Mouse (Mus musculus): ENCODE measurements around the gene Cebpb. TPM values are rescaled to one million over a fixed set of nuclear protein-coding genes. Genes with fewer than 3 reads are reported as not detected.
"Not testable (repeated sequence)": the region's sequence is repeated elsewhere in the genome, so short reads cannot be mapped to it uniquely, and the experiment has no call there.

Cebpb gene
- total RNA-seq (2021), result 10 to 100 TPM; 18.6 to 21.7 TPM
- long read RNA-seq, experiment 1, transcript Cebpb-201 (1 exons, 1,504 nt), result major isoform, 56 of 56 reads
- long read RNA-seq, experiment 1, partial matches to known transcripts, result 0 of 56 reads
- long read RNA-seq, experiment 1, other reads (novel, unspliced or antisense), result 0 of 56 reads
- long read RNA-seq, experiment 2, transcript Cebpb-201 (1 exons, 1,504 nt), result major isoform, 96 of 96 reads
- long read RNA-seq, experiment 2, partial matches to known transcripts, result 0 of 96 reads
- long read RNA-seq, experiment 2, other reads (novel, unspliced or antisense), result 0 of 96 reads

DNA sequence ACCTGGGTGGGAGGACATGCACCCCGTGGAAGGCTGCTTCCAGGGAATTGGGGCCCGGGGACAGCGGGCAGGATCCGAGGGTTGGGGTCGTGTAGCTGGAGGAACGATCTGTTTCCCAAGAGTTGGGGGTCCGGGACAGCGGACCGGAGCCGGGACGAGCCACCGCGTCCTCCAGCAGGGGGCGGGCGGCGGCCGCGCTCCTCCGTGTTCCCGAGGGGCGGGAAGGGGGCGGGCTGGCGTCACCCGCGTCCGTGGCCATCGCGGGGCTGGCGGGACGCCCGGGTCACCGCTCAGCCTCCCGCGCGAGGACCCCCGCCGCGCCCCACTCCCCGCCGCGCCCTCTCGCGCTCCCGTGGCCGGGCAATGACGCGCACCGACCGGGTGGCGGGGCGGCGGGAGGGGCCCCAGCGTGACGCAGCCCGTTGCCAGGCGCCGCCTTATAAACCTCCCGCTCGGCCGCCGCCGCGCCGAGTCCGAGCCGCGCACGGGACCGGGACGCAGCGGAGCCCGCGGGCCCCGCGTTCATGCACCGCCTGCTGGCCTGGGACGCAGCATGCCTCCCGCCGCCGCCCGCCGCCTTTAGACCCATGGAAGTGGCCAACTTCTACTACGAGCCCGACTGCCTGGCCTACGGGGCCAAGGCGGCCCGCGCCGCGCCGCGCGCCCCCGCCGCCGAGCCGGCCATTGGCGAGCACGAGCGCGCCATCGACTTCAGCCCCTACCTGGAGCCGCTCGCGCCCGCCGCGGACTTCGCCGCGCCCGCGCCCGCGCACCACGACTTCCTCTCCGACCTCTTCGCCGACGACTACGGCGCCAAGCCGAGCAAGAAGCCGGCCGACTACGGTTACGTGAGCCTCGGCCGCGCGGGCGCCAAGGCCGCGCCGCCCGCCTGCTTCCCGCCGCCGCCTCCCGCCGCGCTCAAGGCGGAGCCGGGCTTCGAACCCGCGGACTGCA lies at the start of gene Cebpb:
Gene Cebpb, plus strand, starts transcription at position 418 of the 954 bp plus-strand sequence.
- peak; percentile 79 to 85 for DNase-seq (ENCODE audit: low spot score in 2 of 2)

DNA sequence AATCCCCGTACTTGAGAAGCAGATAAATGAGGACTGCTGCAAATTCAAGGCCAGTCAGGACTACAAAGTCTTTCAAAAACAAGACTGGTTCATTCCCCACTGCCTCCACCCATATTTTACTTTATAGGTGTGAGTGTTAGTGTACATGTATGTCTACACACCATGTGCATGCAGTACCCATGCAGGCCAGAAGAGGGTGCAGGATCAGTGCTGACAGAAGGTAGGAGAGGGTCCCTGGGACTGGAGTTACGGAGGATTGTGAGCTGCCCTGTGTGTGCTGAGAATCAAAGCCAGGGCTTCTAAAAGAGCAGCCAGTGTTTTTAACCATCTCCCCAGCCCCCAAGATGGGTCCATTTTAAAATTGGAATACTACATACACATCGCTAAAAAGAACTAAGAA lies 48.4 kb upstream of the Cebpb start:
- DNase-seq (ENCODE audit: low spot score in 2 of 2), result no peak

DNA sequence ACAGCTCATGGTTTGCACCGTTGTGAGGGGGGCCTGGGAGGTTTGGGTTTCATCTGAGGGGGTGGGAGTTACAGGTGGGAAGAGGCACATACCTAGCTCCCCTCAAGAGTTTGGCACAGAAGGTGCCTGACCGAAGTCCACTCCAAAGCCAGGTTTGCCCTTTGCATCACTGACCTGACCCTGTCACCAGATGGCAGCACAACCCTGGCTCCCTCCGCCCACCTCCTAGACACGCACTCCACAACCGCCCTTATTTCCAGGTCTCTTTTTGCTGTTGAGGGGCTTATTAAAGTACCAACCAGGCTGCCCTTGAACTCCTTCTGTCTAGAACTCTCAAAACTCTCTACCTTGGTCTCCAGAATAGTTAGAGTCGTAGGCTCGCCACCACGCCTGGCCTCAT lies 47.4 kb upstream of the Cebpb start:
- DNase-seq (ENCODE audit: low spot score in 2 of 2), result no peak

DNA sequence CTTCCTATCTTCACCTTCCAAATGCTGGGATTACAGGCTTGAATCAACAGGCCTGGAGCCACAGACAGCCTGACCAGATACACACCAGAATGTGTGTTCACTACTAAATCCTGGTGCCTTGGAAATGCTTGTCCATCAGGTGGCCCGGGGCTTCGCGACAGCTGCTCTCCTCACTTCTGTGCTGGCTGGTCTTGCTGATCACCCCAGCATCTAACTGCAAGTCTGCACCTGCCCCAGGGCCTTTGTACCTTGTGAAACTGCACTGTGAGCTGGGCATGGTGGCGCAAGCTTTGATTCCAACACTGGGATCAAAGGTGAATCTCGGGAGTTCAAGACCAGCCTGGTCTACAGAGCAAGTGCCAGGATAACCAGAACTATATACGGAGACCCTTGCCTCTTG lies 46.6 kb upstream of the Cebpb start:
- DNase-seq (ENCODE audit: low spot score in 2 of 2), result no peak

DNA sequence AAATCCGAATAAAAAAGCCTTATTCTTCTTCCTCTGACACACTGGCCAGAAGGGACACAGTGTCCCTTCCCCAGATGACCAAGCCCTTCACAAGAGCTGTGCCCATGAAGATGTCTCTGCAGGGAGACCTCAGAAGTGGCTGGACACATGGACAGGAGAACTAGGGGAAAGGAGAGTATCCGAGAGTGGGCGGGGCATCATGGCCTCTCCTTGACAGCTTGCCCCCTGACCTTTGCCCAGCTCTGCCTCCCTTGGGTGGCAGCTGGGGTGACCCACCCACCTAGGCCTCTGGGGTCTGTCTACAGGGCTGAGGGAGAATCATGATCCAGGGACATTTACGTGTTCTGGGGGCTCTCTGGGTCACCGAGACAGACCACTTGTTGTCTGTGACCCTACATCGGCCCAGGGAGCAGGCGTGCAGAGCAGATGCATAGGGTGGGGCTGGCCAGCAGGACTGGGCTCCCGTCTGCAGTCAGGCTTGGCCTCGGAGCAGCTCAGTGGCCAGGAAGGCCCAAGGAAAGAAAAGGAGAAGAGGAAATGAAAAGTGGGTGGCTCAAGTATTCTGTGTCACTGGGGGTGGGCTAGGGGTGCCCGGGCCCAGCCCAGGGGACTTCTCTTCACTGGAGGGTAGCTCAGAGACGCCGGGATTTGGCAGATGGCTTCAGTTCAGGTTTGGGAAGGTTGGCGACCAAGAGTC lies 45.2 kb upstream of the Cebpb start:
- DNase-seq (ENCODE audit: low spot score in 2 of 2), result not testable (repeated sequence)

DNA sequence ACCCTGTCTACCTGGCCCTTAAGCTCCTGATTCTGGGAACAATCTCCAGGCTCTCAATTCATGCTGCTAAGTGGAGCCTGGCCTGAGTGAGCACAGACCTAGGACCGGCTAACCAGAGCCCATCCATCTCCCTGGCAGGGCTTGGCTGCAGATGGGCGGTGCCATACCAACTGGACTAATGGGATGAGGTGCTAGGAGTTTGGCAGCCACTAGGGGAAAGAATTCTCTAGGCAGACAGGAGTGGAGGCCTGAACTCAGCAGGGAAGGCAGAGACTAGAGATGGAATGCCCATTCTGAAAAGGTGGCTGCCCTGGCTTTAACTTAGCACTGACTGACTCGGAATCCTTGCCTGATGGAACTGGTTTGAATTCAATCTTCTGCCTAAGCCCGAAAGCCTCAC lies 42.3 kb upstream of the Cebpb start:
- DNase-seq (ENCODE audit: low spot score in 2 of 2), result no peak

DNA sequence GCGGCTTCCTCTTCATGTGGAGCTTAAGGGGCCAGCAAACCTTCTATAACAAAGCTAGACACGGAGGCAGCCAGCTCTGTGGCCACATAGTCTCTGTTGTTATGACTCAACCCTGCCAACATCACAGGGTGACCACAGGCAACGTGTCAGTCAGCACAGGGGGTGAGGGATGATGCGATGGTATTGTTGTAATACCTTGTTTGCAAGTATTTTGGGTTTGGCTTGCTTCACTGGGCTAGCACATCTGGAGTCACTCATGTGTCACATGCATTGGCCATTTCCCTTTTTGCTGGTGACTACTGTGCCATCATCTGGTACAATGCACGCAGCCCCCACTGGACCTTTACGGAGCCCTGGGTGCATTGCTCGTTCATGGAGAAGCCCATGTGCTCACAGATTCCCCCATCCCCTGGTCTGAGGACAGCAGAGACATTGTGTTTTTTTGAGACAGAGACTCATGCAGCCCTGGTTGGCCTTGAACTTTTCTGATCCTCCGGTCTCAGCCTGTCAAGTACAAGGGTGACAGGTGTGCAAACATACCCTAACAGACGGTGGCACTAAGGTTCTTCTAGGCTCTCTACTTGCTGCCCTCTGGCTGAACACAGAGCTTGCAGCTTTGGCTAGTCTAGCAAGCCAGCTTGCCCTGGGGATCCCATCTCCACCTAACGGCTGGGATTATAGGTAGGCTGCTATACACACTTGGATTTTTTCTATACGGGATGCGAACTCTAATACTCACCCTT lies 39.3 kb upstream of the Cebpb start:
- no peak for DNase-seq (ENCODE audit: low spot score in 2 of 2)

DNA sequence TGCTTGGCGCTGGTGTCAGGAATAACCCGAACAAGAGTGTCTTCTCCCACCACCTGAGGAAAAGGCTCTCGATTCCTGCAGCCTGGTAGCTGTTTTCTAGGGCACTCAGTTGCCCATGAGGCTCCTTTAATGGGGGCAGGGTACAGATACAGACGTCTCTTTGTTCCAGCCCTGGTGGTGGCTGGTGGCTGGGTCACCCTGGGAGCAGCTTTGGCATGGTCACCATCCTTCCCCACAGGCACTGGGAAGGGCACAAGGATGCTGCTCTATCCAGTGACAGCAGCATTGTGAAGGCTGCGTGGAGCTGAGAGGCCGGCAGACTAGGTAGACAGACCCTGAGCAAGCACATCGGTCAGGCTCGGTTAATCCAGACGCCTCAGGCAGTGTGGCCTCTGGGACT lies 37.1 kb upstream of the Cebpb start:
- no peak for DNase-seq (ENCODE audit: low spot score in 2 of 2)

DNA sequence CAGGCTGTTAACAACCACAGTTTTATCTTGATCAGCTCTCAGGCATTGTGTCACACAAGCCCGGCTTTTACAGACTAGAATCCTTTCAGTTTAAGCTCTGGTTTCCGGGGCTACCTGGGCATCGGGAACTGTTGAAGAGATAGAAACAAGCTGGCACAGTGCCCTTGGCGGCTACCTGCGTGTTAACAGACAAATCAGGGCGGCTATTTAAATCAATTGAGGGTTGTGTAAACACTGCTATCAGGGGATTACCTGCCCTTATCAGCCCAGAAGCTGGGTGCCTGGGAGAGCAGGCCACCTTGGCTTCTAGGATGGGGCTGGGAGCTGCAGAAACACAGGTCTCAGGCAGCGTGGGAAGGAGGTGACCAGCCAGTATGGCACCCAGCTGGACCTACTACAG lies 36.0 kb upstream of the Cebpb start:
- DNase-seq (ENCODE audit: low spot score in 2 of 2), result no peak

DNA sequence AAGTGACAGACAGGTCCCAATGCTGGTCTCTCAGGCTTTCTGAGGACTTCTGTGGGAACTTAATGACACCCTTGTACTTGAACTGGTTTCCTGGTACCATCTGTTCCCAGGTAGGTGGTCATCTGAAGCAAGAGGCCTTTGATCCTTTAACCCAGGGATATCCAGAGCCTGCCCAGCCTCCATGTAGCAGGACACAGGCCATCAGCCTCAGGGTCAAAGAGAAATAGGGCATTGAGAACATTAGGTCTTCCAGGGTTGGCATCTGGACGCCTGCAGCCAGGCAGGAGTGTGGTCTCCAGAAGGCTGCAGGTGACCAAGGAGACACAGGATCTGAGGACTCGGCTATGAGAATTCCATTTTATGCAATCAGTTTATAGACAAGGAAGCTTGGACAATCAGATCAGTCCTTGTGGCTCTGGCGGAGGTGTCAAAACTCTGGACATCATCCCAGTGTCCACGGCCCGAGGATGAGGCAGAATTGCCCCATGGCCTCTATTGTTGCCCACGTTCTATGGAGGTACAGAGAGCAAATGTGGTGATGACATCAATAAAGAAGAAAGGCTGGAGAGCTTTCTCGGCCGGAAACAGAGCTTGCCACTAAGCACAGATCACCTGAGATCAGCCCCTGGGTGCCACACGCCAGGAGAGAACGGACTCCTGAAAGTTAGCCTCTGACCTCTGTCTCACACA lies 33.7 kb upstream of the Cebpb start:
- DNase-seq (ENCODE audit: low spot score in 2 of 2), result no peak

DNA sequence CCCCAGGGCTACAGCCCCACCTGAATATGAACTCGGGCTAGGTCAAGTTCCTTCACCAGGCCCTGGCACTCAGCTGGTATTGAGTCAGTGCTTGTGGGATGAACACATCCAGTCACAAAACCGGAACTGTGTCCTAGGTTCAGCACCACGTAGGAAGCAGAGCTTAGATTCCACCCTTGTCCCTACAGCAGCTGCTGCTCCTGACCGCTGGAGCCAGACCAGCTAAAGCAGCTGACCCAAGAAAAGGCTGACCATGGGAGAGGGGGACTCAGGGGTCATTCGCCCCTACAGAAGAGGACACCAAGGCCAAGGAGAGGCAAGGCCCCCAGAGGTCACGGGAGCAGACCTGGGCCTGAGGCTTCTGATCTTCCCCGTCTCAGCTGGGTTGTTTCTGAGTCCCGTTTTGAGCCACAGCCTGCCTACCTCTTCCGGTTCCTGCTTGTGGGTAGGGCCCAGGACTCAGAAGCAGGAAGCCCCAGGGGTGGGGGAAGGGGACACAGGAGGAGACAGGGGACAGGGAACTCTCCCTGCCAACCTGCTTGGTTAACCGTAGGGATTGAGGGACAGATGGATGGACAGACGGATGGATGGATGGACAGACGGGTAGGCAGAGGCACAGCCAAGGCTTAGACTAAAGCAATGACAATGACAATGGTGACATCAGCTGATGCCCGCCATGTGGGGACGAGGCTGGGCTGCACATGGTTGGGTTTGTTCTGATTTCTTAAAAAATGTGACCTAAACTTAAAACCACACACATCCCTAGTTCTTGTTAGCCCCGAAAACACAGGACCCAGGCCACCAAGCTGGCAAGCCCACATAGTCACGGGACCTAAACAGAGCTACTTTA lies 31.9 kb upstream of the Cebpb start:
- no peak for DNase-seq (ENCODE audit: low spot score in 2 of 2)

DNA sequence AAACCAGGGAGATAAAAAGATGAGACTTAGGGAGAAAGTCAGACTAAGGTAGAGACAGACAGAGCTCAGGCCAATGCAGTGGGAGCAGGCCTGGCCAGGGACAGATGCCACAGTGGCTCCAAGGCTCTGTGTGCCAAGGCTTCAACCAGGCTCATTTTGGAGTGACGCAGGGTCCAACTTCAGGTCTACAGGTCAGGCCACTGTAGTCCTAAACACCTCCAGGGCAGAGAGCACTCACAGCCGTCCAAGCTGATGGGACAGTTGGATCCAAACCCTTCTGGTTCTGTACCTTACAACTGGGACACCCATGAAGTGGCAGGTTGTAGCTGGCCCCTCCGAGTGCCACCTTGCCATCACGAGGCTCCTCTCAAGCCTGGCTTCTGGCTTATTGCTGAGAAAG lies 30.7 kb upstream of the Cebpb start:
- no peak for DNase-seq (ENCODE audit: low spot score in 2 of 2)

DNA sequence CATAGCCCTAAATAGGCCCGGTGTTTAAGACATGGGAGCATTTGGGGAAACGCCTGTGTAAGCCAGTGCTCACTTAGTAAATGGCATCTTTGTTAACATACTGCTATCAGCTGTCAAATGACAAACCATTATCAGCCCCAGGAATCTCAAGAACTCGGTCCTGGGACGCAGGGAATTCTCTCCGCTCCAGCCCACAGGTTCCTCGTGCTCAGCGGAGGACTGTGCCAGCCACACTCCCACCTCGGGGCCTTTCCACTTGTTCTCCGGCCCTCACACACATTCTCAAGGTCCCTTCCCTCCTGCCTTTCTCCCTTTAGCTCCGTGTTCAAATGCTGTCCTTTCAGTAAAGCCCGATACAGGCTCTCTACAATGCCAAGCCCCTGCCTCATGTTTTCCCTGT lies 30.0 kb upstream of the Cebpb start:
- DNase-seq (ENCODE audit: low spot score in 2 of 2), result no peak

DNA sequence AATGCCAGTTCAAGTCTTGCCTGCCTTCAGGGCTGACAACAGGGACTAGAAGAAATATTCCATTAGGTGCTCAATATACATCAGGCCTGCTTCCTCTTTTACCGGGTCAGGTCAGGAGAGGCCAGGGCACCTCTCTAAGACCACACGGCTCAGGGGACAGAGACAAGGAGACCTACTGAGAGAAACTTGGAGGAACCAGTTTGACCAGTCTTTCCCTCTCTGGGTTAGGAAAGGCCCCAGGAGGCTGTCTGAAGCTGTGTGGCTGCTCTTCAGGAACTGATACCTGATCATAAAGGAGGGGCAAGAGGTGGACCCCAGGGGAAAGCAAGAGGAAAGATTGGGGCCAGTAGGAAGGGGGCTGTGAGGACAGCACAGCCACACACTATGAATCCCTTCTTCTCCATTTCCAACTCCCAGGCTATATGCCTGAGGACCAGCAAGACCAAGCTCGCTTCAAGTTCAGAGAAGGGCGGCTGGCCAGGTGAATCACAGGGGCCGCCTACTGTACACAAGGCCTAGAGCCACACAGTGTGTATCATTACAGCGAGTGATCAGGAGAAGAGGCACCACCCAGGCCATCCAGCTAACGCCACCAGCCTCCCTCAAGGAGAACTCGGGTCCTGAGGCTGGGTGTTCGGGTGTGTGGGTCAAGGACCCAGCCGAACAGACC lies 29.4 kb upstream of the Cebpb start:
- DNase-seq (ENCODE audit: low spot score in 2 of 2), result no peak

DNA sequence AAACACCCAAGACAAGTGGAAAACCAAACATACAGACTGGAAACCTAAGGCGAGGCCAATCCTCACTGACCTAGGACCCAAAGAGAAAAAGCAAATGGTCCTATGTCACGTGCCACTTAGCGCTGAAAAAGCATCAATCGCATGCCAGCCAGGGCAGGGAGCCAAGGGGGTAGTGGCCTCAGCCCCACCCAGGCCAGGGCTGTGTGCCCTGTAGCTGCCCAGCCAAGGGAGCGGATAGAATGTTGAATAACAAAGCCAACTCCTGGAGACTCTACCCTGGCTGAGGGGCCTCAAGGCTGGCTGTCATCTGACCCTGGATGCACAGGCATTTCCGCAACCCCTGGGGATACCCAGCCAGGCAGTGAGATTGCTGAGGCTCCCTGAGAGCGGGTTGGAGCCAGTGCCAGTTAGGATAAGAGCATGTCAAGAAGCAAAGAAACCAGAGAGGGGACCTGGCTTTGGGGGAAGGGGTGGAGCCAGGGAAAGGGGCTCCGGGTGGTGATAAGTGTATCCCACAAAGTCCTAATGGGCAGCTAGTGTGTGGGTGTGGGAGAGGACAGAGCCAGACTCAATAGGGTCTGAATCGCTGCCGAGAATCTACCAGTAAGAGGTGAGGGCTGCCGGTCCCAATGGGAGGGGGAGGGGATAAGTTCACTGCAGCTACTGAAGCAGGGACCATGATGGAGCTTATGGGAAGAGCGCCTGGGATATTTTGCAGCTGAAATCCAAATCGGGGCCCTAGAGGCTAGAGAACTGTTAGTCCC lies 28.7 kb upstream of the Cebpb start:
- DNase-seq (ENCODE audit: low spot score in 2 of 2), result peak in 1 of 2 experiments; percentile 45

DNA sequence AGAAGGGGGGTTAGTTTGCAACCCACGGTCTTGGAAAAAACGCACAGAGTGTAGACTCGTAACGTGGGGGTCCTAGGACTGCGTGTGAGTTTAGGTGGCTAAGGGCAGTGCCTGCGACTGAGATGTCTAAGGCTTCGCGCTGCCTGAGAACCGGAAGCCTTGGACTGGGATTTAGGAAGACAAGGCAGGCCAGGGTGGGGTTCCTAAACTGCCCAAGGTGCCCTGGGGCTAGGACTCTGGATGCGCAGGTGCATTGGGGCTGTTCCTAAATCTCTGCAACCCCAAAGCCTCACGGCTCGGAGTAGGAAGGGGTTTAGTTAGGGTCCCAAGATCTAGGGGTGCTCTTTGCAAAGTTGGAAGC lies 28.1 kb upstream of the Cebpb start:
- no peak for DNase-seq (ENCODE audit: low spot score in 2 of 2)

DNA sequence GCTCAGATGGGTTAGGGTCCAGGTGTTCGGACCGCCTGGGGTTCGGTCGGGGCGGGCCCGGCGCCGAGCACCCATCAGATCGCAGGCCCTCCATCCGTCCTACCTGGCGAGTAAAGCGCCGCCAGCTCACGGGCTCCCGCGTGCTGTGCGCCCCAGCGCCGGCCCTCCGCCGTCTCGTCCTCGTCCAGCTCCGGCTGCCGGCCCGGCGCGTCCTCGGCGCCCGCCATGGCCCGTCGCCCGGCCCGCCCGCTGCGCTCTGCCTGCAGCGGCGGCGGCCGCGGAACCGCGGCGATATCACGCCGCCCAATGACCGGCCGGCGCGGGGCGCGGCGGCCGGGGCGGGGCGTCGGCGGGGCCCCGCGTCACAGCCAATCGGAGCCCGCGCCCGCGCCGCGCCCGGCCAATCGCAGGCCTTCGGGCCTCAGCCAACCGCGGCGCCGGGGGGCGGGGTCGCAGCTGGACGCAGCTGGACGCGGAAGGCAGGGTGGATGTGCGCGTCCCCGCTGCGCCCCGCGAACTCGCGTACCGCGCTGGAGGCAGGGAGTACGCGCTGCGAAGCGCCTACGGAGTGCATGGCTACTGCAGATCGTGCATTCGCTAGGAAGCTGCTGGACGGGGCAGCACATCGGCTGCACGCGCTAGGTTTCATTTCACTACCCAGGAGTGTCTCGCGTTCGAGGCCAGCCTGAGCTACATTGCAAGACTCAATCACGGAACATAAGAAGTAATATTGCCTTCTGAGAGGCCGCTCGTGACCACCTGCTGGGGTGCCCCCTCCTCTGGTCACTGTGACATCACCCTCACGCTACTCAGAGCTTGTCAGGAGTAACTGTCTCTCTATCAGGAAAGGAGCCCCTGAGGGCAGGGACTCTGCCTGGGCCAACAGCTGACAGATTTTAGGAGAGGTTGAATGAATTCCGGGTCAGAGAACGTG lies 27.2 kb upstream of the Cebpb start, which contains the start of gene Gm20431:
Gene Gm20431, minus strand, starts transcription at position 227 of the 934 bp plus-strand sequence.
- DNase-seq (ENCODE audit: low spot score in 2 of 2), result peak; percentile 92 to 94
